Mouse (Mus musculus): ENCODE data around the gene Olfr476.
"Not testable (repeated sequence)": the region's sequence is repeated elsewhere in the genome, so short reads cannot be mapped to it uniquely, and the experiment has no call there.

Olfr476 gene

GRCm38 (mm10) chr7:107964503-107964902, at the start of gene Olfr476:
Gene Olfr476, plus strand, starts transcription at chr7:107964803.
- no peak for DNase-seq (ENCODE audit: low read depth, low spot score)

GRCm38 (mm10) chr7:107930146-107930545, 34.5 kb upstream of the Olfr476 start, which contains the start of gene Olfr473:
Gene Olfr473, plus strand, starts transcription at chr7:107930446.
- no peak for DNase-seq (ENCODE audit: low read depth, low spot score)

GRCm38 (mm10) chr7:107952539-107952938, 12.1 kb upstream of the Olfr476 start:
- not testable (repeated sequence) for DNase-seq (ENCODE audit: low read depth, low spot score)

- DNase-seq (ENCODE audit: low read depth, low spot score) = no peak
These were observed 10.3 kb upstream of the Olfr476 start, which contains the start of gene Olfr474 for GRCm38 (mm10) chr7:107954343-107954742. Gene Olfr474, plus strand, starts transcription at chr7:107954643.

- no peak for DNase-seq (ENCODE audit: low read depth, low spot score)
These were observed 21.8 kb downstream of the Olfr476 start, which contains the start of gene Olfr477 for GRCm38 (mm10) chr7:107986393-107986792. Gene Olfr477, plus strand, starts transcription at chr7:107986693.

- DNase-seq (ENCODE audit: low read depth, low spot score) = not testable (repeated sequence)
These were observed 49.7 kb downstream of the Olfr476 start for GRCm38 (mm10) chr7:108014256-108014655.

Data from CD4-positive, CD25-positive, alpha-beta regulatory T cell, adult 2 months (primary cell).